In the genomic region with DNA sequence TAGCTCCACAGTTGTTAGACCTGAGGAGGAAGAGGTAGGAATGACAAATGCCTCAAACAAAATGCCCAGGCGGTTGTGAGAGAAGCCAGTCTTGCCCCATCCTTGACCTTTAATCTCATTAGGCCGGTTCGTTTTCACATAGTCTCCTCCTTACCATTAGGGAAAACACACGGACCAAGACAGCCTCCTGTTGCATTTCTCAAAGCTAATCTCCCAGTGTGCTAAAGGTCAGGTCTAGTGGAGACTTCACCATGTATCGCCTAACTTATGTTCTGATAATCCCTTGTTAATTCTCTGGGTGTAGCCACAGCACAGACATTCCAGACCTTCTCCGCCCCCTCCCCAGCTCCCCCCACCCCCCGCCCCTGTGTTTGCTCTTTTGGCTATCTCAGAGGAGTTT, we compare ENCODE assay signal across 16 mouse cellular contexts.
A peak's percentile ranks its signal among the peaks of the same experiment; 100 is the strongest.
DNase-seq lines count a peak whose midpoint lies in the region; ATAC-seq and TF ChIP-seq lines count a peak whose summit lies in the region.
"Had no signal": no experiment of that assay in that cellular context is flagged by ENCODE, and none has a peak within 500 bp of the region (broad histone marks: within the 10 kb centered on the region; RNA-seq: fewer than 3 reads in every experiment).

No protein-coding gene starts in this region.

- no peaks in the 10 kb centered on the region for H3K27me3 ChIP-seq in heart, embryonic 12.5 days (replicated peaks)
- H3K27me3 ChIP-seq in embryonic facial prominence, embryonic 10.5 days (replicated peaks; ENCODE audit: low read depth, poor library complexity, severe bottlenecking) = no peaks in the 10 kb centered on the region
- H3K27me3 ChIP-seq: forebrain, embryonic 12.5 days; liver, embryonic 13.5 days had no signal

- no peak overlapping the region for H3K27ac ChIP-seq in heart, embryonic 12.5 days (ENCODE audit: poor library complexity, severe bottlenecking)
- H3K27ac ChIP-seq in embryonic facial prominence, embryonic 10.5 days (replicated peaks) = 0 out of 2 replicates have a peak overlapping the region, but pooled peaks have one; percentile 27
- H3K27ac ChIP-seq: forebrain, embryonic 12.5 days; hindbrain, postnatal 0 days; liver, embryonic 13.5 days had no signal

- no peak overlapping the region for H3K4me2 ChIP-seq in heart, embryonic 12.5 days
- H3K4me2 ChIP-seq: forebrain, embryonic 12.5 days; liver, embryonic 13.5 days had no signal

- no peak for DNase-seq in heart, adult 9 months (ENCODE audit: low spot score in 2 of 2)
- peak; percentile 3 for DNase-seq in R1 (ENCODE audit: low read depth, low spot score)
- no peak for DNase-seq in embryonic facial prominence, embryonic 10.5 days (ENCODE audit: low spot score)
- peak; percentile 14 for DNase-seq in mesoderm, embryonic 11.5 days (ENCODE audit: low read depth, low spot score)
- no peak for DNase-seq in cerebellum, adult 9-10 months
- no peak for DNase-seq in lung, adult 2 months
- DNase-seq: cerebellum, postnatal 10 days; gastrocnemius, postnatal 25 days; kidney, adult 18-20 months; layer of hippocampus, postnatal 36 days; liver, embryonic 13.5 days; thymus, adult 18-20 months had no signal

- WGBS in heart, embryonic 12.5 days = 21% methylated on average over 7 of the region's 7 CpGs
- 9% methylated on average over 7 of the region's 7 CpGs for WGBS in embryonic facial prominence, embryonic 10.5 days
- 33% methylated on average over 7 of the region's 7 CpGs for WGBS in lung, adult 2 months

- no peaks in the 10 kb centered on the region for H3K9me3 ChIP-seq in heart, embryonic 12.5 days (replicated peaks)
- no peaks in the 10 kb centered on the region for H3K9me3 ChIP-seq in embryonic facial prominence, embryonic 10.5 days
- H3K9me3 ChIP-seq: forebrain, embryonic 12.5 days; liver, embryonic 13.5 days had no signal

- no peaks in the 10 kb centered on the region for H3K36me3 ChIP-seq in heart, embryonic 12.5 days
- no peaks in the 10 kb centered on the region for H3K36me3 ChIP-seq in embryonic facial prominence, embryonic 10.5 days (replicated peaks)
- H3K36me3 ChIP-seq: forebrain, embryonic 12.5 days; liver, embryonic 13.5 days had no signal

- TF ChIP-seq CTCF in lung, adult 2 months (IDR thresholded peaks at IDR 0.05; ENCODE audit: insufficient read depth, low read length) = no peak

- peaks cover 17% of the 10 kb centered on the region for H3K4me1 ChIP-seq in heart, embryonic 12.5 days (replicated peaks)
- peaks cover 15% of the 10 kb centered on the region for H3K4me1 ChIP-seq in embryonic facial prominence, embryonic 10.5 days
- no peaks in the 10 kb centered on the region for H3K4me1 ChIP-seq in lung, adult 2 months (ENCODE audit: control insufficient read depth, insufficient read depth, low read length)
- H3K4me1 ChIP-seq: liver, embryonic 13.5 days had no signal

- H3K4me3 ChIP-seq in heart, embryonic 12.5 days = no peak overlapping the region
- H3K4me3 ChIP-seq in embryonic facial prominence, embryonic 10.5 days = no peak overlapping the region
- no peak overlapping the region for H3K4me3 ChIP-seq in lung, adult 2 months (replicated peaks; ENCODE audit: extremely low read depth, low read depth, low read length)
- H3K4me3 ChIP-seq: forebrain, embryonic 12.5 days; liver, embryonic 13.5 days had no signal

- ATAC-seq in heart, embryonic 12.5 days (ENCODE audit: insufficient number of reproducible peaks, low FRiP score) = no peak
- ATAC-seq: activated CD4-positive, CD25-positive, alpha-beta regulatory T cell, adult 4 months; hindbrain, postnatal 0 days had no signal

- 0 out of 2 replicates have a peak overlapping the region, but pooled peaks have one; percentile 15 for H3K9ac ChIP-seq in heart, embryonic 12.5 days
- H3K9ac ChIP-seq: forebrain, embryonic 12.5 days; liver, embryonic 13.5 days had no signal

- TF ChIP-seq POLR2A in lung, adult 2 months (IDR thresholded peaks at IDR 0.05; ENCODE audit: borderline replicate concordance, extremely low read depth, low read depth, low read length) = no peak

Comparison
In these comparisons a context has a peak if more than half of its experiments do, and no peak if none do; other contexts are left out.
1. DNase-seq: peak in R1 (single experiment) and mesoderm, embryonic 11.5 days (single experiment); none in heart, adult 9 months (0 of 2), embryonic facial prominence, embryonic 10.5 days (single experiment), cerebellum, adult 9-10 months (single experiment) and lung, adult 2 months (single experiment).